Mouse (Mus musculus) urinary bladder, postnatal 36 days (tissue): Measurements from ENCODE around the gene Klhdc4.

ENCODE experiments used
- DNase-seq, 2 experiments: peaks; one replicate each; pipeline ENCODE4 v3.0.0; 2022; ENCODE audit warnings: low spot score in 2 of 2, mixed read lengths in 1 of 2

The Klhdc4 gene

GRCm38 (mm10) chr8:121829048-121829776 lies at the start of gene Klhdc4:
Gene Klhdc4, minus strand, starts transcription at chr8:121829569.
- DNase-seq, result peak; percentile 81 to 87

- DNase-seq, result no peak
Measured at GRCm38 (mm10) chr8:121877828-121878480, 48.6 kb upstream of the Klhdc4 start.

- no peak for DNase-seq
Measured at GRCm38 (mm10) chr8:121877212-121877611, 47.8 kb upstream of the Klhdc4 start.

GRCm38 (mm10) chr8:121875517-121875916 lies 46.1 kb upstream of the Klhdc4 start:
- no peak for DNase-seq

- DNase-seq, result no peak
Measured at GRCm38 (mm10) chr8:121875045-121875444, 45.7 kb upstream of the Klhdc4 start.

GRCm38 (mm10) chr8:121874031-121874430 lies 44.7 kb upstream of the Klhdc4 start:
- peak; percentile 38 to 65 for DNase-seq

GRCm38 (mm10) chr8:121871833-121872440 lies 42.6 kb upstream of the Klhdc4 start:
- no peak for DNase-seq

- no peak for DNase-seq
Measured at GRCm38 (mm10) chr8:121870190-121870589, 40.8 kb upstream of the Klhdc4 start.

GRCm38 (mm10) chr8:121868896-121869295 lies 39.5 kb upstream of the Klhdc4 start:
- DNase-seq, result no peak

- no peak for DNase-seq
Measured at GRCm38 (mm10) chr8:121868196-121868595, 38.8 kb upstream of the Klhdc4 start.

GRCm38 (mm10) chr8:121865356-121865755 lies 36.0 kb upstream of the Klhdc4 start:
- DNase-seq, result no peak

- no peak for DNase-seq
Measured at GRCm38 (mm10) chr8:121861806-121862548, 32.6 kb upstream of the Klhdc4 start.

- no peak for DNase-seq
Measured at GRCm38 (mm10) chr8:121861276-121861675, 31.9 kb upstream of the Klhdc4 start.

GRCm38 (mm10) chr8:121857747-121858146 lies 28.4 kb upstream of the Klhdc4 start:
- DNase-seq, result no peak

- DNase-seq, result no peak
Measured at GRCm38 (mm10) chr8:121857331-121857730, 28.0 kb upstream of the Klhdc4 start.

GRCm38 (mm10) chr8:121856071-121856746 lies 26.8 kb upstream of the Klhdc4 start:
- no peak for DNase-seq

- no peak for DNase-seq
Measured at GRCm38 (mm10) chr8:121853586-121853985, 24.2 kb upstream of the Klhdc4 start.

GRCm38 (mm10) chr8:121852464-121852863 lies 23.1 kb upstream of the Klhdc4 start:
- no peak for DNase-seq

GRCm38 (mm10) chr8:121851716-121852115 lies 22.3 kb upstream of the Klhdc4 start:
- DNase-seq, result no peak

- DNase-seq, result peak; percentile 92 to 96
Measured at GRCm38 (mm10) chr8:121850821-121851470, 21.6 kb upstream of the Klhdc4 start.

GRCm38 (mm10) chr8:121850436-121850820 lies 21.1 kb upstream of the Klhdc4 start:
- DNase-seq, result no peak
